Mouse (Mus musculus): Measurements from ENCODE around the gene Rprml.

DNA sequence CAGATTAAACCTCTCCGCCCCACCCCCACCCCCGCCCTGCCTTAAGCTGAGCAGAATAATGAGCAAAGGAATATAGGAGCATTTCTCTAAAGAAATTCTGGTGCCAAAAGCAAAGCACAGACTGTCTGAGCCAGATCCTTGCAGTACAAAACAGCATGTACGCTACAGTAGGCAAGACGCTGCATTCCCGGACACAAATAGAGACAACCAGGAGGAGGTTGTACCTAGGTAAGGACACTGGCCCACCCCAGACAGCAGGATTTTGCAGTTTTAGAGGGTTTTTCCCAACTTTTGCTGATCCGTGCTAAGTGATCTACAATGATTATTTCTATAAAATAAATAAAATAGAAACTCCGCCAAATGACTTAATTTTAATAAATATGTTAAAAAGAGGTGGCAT is 714 bp upstream of the Rprml start:
- TF ChIP-seq HCFC1 (IDR thresholded peaks at IDR 0.05; ENCODE audit: borderline replicate concordance, insufficient read depth, low read length) (no peak), CHD2 (IDR thresholded peaks at IDR 0.05; ENCODE audit: low read depth, low read length) (no peak), MAFK (IDR thresholded peaks at IDR 0.05; ENCODE audit: insufficient read depth, low read depth, low read length) (no peak), ZC3H11A (IDR thresholded peaks at IDR 0.05; ENCODE audit: borderline replicate concordance, low read depth, low read length) (no peak)
